ENCODE assay signal across 9 mouse cellular contexts in the genomic region with DNA sequence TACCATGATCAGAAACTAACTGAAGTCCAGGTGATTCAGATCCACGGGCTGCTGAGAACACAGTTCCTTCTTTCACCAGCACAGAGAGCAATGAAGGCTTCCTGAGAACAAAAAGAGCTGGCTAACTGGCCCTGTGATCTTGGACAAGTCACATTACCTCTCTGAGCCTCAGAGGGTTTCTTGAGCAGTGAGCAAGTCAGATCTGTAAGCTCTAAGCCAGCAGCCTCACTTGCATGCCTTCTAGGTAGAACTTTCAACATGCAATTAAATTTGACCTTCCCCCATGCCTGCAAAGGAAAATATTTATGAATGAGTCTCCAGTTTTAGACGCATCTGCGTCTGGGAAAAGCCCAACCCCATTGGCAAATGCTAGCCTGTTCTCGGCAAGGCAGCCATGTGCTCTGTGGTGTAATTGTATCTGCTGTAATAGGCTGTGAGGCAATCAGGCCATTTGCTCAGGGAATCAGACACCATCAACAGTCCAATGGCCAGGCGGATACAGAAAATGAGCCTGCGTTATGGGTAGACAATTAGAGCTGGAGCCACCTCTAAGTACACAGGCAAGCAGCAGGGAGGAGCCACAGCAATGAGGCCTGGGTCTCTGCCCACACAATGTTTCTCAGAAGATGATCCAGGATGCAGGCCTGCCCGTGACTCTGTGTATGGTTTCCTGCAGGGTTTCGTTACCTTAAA.
DNase-seq lines count a peak whose midpoint lies in the region; ATAC-seq and TF ChIP-seq lines count a peak whose summit lies in the region.
"Had no signal": no experiment of that assay in that cellular context is flagged by ENCODE, and none has a peak within 500 bp of the region (broad histone marks: within the 10 kb centered on the region; RNA-seq: fewer than 3 reads in every experiment).

No protein-coding gene starts in this region.

- no peak for TF ChIP-seq CTCF in lung, adult 2 months (IDR thresholded peaks at IDR 0.05; ENCODE audit: insufficient read depth, low read length)

- no peaks in the 10 kb centered on the region for H3K4me1 ChIP-seq in lung, adult 2 months (ENCODE audit: control insufficient read depth, insufficient read depth, low read length)
- no peaks in the 10 kb centered on the region for H3K4me1 ChIP-seq in heart, embryonic 11.5 days (ENCODE audit: control insufficient read depth, insufficient read depth, low read length)
- H3K4me1 ChIP-seq: liver, embryonic 13.5 days had no signal

- H3K27ac ChIP-seq in heart, embryonic 11.5 days (ENCODE audit: low read depth, low read length), result no peak overlapping the region
- H3K27ac ChIP-seq: liver, embryonic 13.5 days had no signal

- no peak overlapping the region for H3K9ac ChIP-seq in heart, embryonic 11.5 days (ENCODE audit: low read depth, low read length)
- H3K9ac ChIP-seq: liver, embryonic 13.5 days had no signal

- no peaks in the 10 kb centered on the region for H3K27me3 ChIP-seq in heart, embryonic 11.5 days (ENCODE audit: control insufficient read depth, insufficient read depth, low read length)
- H3K27me3 ChIP-seq: liver, embryonic 13.5 days had no signal

- ATAC-seq in granulocyte monocyte progenitor cell, adult 5-6 weeks (replicated peaks; ENCODE audit: poor library complexity, severe bottlenecking), result peak; percentile 80
- no peak for ATAC-seq in erythroid progenitor cell, adult 5-6 weeks (replicated peaks; ENCODE audit: low FRiP score, poor library complexity, severe bottlenecking)
- no peak for ATAC-seq in heart, embryonic 11.5 days (replicated peaks; ENCODE audit: insufficient number of reproducible peaks, low FRiP score, low TSS enrichment)

- TF ChIP-seq POLR2A in lung, adult 2 months (IDR thresholded peaks at IDR 0.05; ENCODE audit: borderline replicate concordance, extremely low read depth, low read depth, low read length), result no peak

- no peaks in the 10 kb centered on the region for H3K36me3 ChIP-seq in heart, embryonic 11.5 days (ENCODE audit: control insufficient read depth, insufficient read depth, low read length)
- H3K36me3 ChIP-seq: liver, embryonic 13.5 days had no signal

- no peaks in the 10 kb centered on the region for H3K9me3 ChIP-seq in heart, embryonic 11.5 days (replicated peaks; ENCODE audit: control insufficient read depth, low read length)
- H3K9me3 ChIP-seq: liver, embryonic 13.5 days had no signal

- WGBS in lung, adult 2 months, result 64% methylated on average over 8 of the region's 8 CpGs
- 79% methylated on average over 8 of the region's 8 CpGs for WGBS in heart, embryonic 11.5 days (ENCODE audit: insufficient replicate concordance)

- peak; percentile 35 to 38 for DNase-seq in cerebellum, postnatal 10 days
- DNase-seq in cerebellum, adult 18-20 months, result no peak
- peak; percentile 36 for DNase-seq in embryo, embryonic 11 days
- peak; percentile 4 for DNase-seq in lung, adult 2 months
- peak; percentile 66 for DNase-seq in skeletal muscle tissue, adult 2 months (ENCODE audit: low read depth, low spot score)
- DNase-seq: liver, embryonic 13.5 days had no signal

- no peak overlapping the region for H3K4me2 ChIP-seq in heart, embryonic 11.5 days
- H3K4me2 ChIP-seq: liver, embryonic 13.5 days had no signal

- H3K4me3 ChIP-seq in lung, adult 2 months (replicated peaks; ENCODE audit: extremely low read depth, low read depth, low read length), result no peak overlapping the region
- no peak overlapping the region for H3K4me3 ChIP-seq in heart, embryonic 11.5 days (ENCODE audit: low read depth, low read length)
- H3K4me3 ChIP-seq: liver, embryonic 13.5 days had no signal

Comparison
In these comparisons a context has a peak if more than half of its experiments do, and no peak if none do; other contexts are left out.
1. DNase-seq: peak in cerebellum, postnatal 10 days (2 of 2), embryo, embryonic 11 days (single experiment), lung, adult 2 months (single experiment) and skeletal muscle tissue, adult 2 months (single experiment); none in cerebellum, adult 18-20 months (0 of 2).